Mouse (Mus musculus) cerebellum, adult 11-12 months (tissue): ENCODE measurements around the gene Pip4k2c.
A peak's percentile ranks its signal among the peaks of the same experiment; 100 is the strongest.

ENCODE experiments used
- DNase-seq: peaks from one replicate; pipeline ENCODE4 v3.0.0; 2022

The Pip4k2c gene

GRCm38 (mm10) chr10:127211414-127211854, at the start of gene Pip4k2c:
TSS of gene Pip4k2c (minus strand) at chr10:127211585.
- DNase-seq: peak; percentile 94

GRCm38 (mm10) chr10:127258489-127258888, 47.1 kb upstream of the Pip4k2c start:
- DNase-seq: no peak

- peak; percentile 39 for DNase-seq
Observed at GRCm38 (mm10) chr10:127257790-127258189, 46.4 kb upstream of the Pip4k2c start.

- no peak for DNase-seq
Observed at GRCm38 (mm10) chr10:127255625-127256345, 44.4 kb upstream of the Pip4k2c start.

GRCm38 (mm10) chr10:127250810-127251209, 39.4 kb upstream of the Pip4k2c start:
- DNase-seq: no peak

- DNase-seq: no peak
Observed at GRCm38 (mm10) chr10:127238241-127238824, 26.9 kb upstream of the Pip4k2c start.

GRCm38 (mm10) chr10:127236541-127236940, 25.2 kb upstream of the Pip4k2c start:
- no peak for DNase-seq

- DNase-seq: no peak
Observed at GRCm38 (mm10) chr10:127233141-127233540, 21.8 kb upstream of the Pip4k2c start.

GRCm38 (mm10) chr10:127231741-127232140, 20.4 kb upstream of the Pip4k2c start:
- DNase-seq: peak; percentile 67

- DNase-seq: no peak
Observed at GRCm38 (mm10) chr10:127230693-127231092, 19.3 kb upstream of the Pip4k2c start.

- no peak for DNase-seq
Observed at GRCm38 (mm10) chr10:127228897-127229296, 17.5 kb upstream of the Pip4k2c start.

GRCm38 (mm10) chr10:127227163-127227562, 15.8 kb upstream of the Pip4k2c start:
- no peak for DNase-seq

- DNase-seq: no peak
Observed at GRCm38 (mm10) chr10:127226318-127226895, 15.0 kb upstream of the Pip4k2c start.

GRCm38 (mm10) chr10:127225732-127226131, 14.3 kb upstream of the Pip4k2c start:
- no peak for DNase-seq

- DNase-seq: no peak
Observed at GRCm38 (mm10) chr10:127225213-127225612, 13.8 kb upstream of the Pip4k2c start.

GRCm38 (mm10) chr10:127218339-127218738, 7.0 kb upstream of the Pip4k2c start:
- no peak for DNase-seq

GRCm38 (mm10) chr10:127217177-127217576, 5.8 kb upstream of the Pip4k2c start:
- no peak for DNase-seq

- DNase-seq: peak; percentile 57
Observed at GRCm38 (mm10) chr10:127216456-127216855, 5.1 kb upstream of the Pip4k2c start.

GRCm38 (mm10) chr10:127214422-127214803, 3.0 kb upstream of the Pip4k2c start:
- no peak for DNase-seq

- no peak for DNase-seq
Observed at GRCm38 (mm10) chr10:127213704-127214421, 2.5 kb upstream of the Pip4k2c start.

- peak; percentile 63 for DNase-seq
Observed at GRCm38 (mm10) chr10:127213272-127213671, 1.9 kb upstream of the Pip4k2c start.

GRCm38 (mm10) chr10:127210961-127211405, 402 bp downstream of the Pip4k2c start:
- no peak for DNase-seq

GRCm38 (mm10) chr10:127209928-127210570, 1.3 kb downstream of the Pip4k2c start:
- no peak for DNase-seq
